13 mouse cellular contexts compared by ENCODE assay signal in the genomic region with DNA sequence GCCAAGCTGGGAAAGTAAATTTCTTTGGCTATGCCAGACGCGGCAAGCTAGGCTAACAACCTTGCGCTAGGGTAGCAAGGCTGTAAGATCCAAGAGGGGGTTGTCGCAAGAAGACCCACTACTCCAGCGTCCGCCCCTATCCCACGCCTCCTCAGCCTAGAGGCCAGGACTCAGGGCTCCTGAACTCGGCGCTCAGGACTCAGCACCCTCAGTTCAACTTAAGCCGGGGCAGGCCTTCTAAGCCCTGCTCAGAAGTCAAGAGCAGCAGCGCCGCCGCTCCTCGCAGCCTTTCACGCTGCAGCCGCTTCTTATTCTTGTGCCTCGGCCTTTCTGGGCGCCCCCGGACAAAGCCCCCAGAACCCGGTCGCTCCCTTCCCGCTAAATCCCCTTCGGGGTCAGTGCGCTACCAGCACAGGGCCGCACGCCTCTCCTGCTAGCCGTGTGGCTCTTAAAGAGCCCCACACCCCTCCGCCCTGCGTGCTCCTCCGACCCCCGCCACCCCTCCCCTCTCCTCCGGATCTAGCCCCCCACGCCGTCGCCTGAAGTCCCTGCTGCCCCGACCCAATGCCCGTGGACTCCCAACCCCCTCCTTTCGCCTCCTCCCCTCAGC. TPM values are rescaled to one million over a fixed set of nuclear protein-coding genes. Genes with fewer than 3 reads are reported as not detected.
DNase-seq lines count a peak whose midpoint lies in the region; ATAC-seq and TF ChIP-seq lines count a peak whose summit lies in the region.
"Had no signal": no experiment of that assay in that cellular context is flagged by ENCODE, and none has a peak within 500 bp of the region (broad histone marks: within the 10 kb centered on the region; RNA-seq: fewer than 3 reads in every experiment).

No protein-coding gene starts in this region.

- H3K27me3 ChIP-seq in heart, embryonic 14.5 days (ENCODE audit: control insufficient read depth, insufficient read depth, low read length) = peaks cover 100% of the 10 kb centered on the region
- peaks cover 100% of the 10 kb centered on the region for H3K27me3 ChIP-seq in forebrain, embryonic 13.5 days
- peaks cover 99% of the 10 kb centered on the region for H3K27me3 ChIP-seq in midbrain, embryonic 11.5 days (ENCODE audit: control insufficient read depth, insufficient read depth, low read length)

- no peaks in the 10 kb centered on the region for H3K9me3 ChIP-seq in heart, embryonic 14.5 days (ENCODE audit: control insufficient read depth, low read length)
- no peaks in the 10 kb centered on the region for H3K9me3 ChIP-seq in forebrain, embryonic 13.5 days (replicated peaks)
- no peaks in the 10 kb centered on the region for H3K9me3 ChIP-seq in midbrain, embryonic 11.5 days (ENCODE audit: control insufficient read depth, low read length)
- H3K9me3 ChIP-seq: liver, embryonic 13.5 days; megakaryocyte, embryonic 14.5 days had no signal

- no peak for TF ChIP-seq CTCF in lung, adult 2 months (IDR thresholded peaks at IDR 0.05; ENCODE audit: insufficient read depth, low read length)

- no peak overlapping the region for H3K9ac ChIP-seq in heart, embryonic 14.5 days (ENCODE audit: low read length)
- peak overlapping the region; percentile 71 for H3K9ac ChIP-seq in forebrain, embryonic 13.5 days
- H3K9ac ChIP-seq in midbrain, embryonic 11.5 days (ENCODE audit: low read length) = no peak overlapping the region
- H3K9ac ChIP-seq: liver, embryonic 13.5 days had no signal

- WGBS in heart, embryonic 14.5 days = under 1% methylated on average over 38 of the region's 38 CpGs
- under 1% methylated on average over 38 of the region's 38 CpGs for WGBS in forebrain, embryonic 13.5 days
- WGBS in midbrain, embryonic 11.5 days = under 1% methylated on average over 37 of the region's 38 CpGs
- 3% methylated on average over 38 of the region's 38 CpGs for WGBS in lung, adult 2 months

- DNase-seq in heart, postnatal 14 days = no peak
- DNase-seq in ZHBTc4 (ENCODE audit: low read depth, low spot score) = peak; percentile 65
- peak; percentile 95 for DNase-seq in midbrain, embryonic 11.5 days (ENCODE audit: low spot score, missing footprints)
- DNase-seq in lung, adult 2 months = no peak
- DNase-seq in gastrocnemius, adult 18-20 months (ENCODE audit: low spot score) = no peak
- DNase-seq in testis, postnatal 14 days (ENCODE audit: low spot score) = no peak
- DNase-seq: liver, embryonic 13.5 days had no signal

- no peak for TF ChIP-seq POLR2A in lung, adult 2 months (IDR thresholded peaks at IDR 0.05; ENCODE audit: borderline replicate concordance, extremely low read depth, low read depth, low read length)

- intact Hi-C loops in heart, postnatal 14 days (cut with DNase I) = loop anchor here (5.0 kb wide), 1 partner anchor 128 kb away; no protein-coding TSS in a partner anchor

- no peaks in the 10 kb centered on the region for H3K36me3 ChIP-seq in heart, embryonic 14.5 days (ENCODE audit: control insufficient read depth, insufficient read depth, low read length)
- H3K36me3 ChIP-seq in forebrain, embryonic 13.5 days (ENCODE audit: poor library complexity, severe bottlenecking) = no peaks in the 10 kb centered on the region
- H3K36me3 ChIP-seq in midbrain, embryonic 11.5 days (ENCODE audit: control insufficient read depth, insufficient read depth, low read length) = no peaks in the 10 kb centered on the region
- H3K36me3 ChIP-seq: liver, embryonic 13.5 days had no signal

- ATAC-seq in heart, embryonic 14.5 days (ENCODE audit: insufficient number of reproducible peaks, insufficient read depth, low FRiP score, low read depth) = no peak
- no peak for ATAC-seq in forebrain, embryonic 13.5 days
- peak; percentile 17; the same call in 1 of the 2 replicates for ATAC-seq in midbrain, embryonic 11.5 days (ENCODE audit: low FRiP score)
- ATAC-seq: intestine, embryonic 16.5 days had no signal

- peak overlapping the region; percentile 44 for H3K4me2 ChIP-seq in heart, embryonic 14.5 days (ENCODE audit: low read length)
- H3K4me2 ChIP-seq in forebrain, embryonic 13.5 days = peak overlapping the region; percentile 71
- H3K4me2 ChIP-seq in midbrain, embryonic 11.5 days = peak overlapping the region; percentile 34
- H3K4me2 ChIP-seq: liver, embryonic 13.5 days had no signal

- H3K27ac ChIP-seq in heart, embryonic 14.5 days (replicated peaks in 1 of 2; ENCODE audit: control insufficient read depth in 1 of 2, insufficient read depth in 1 of 2, low read depth in 2 of 2, low read length in 2 of 2) = no peak overlapping the region
- peak overlapping the region; percentile 92 for H3K27ac ChIP-seq in forebrain, embryonic 13.5 days
- no peak overlapping the region for H3K27ac ChIP-seq in midbrain, embryonic 11.5 days (ENCODE audit: low read depth, low read length)
- H3K27ac ChIP-seq: layer of hippocampus, adult 2 months; liver, embryonic 13.5 days had no signal

- peak overlapping the region in 1 of 2 experiments; percentile 17; a peak in 2 of 4 replicates for H3K4me3 ChIP-seq in heart, embryonic 14.5 days (ENCODE audit: control insufficient read depth in 1 of 2, insufficient read depth in 1 of 2, low read depth in 1 of 2, low read length in 2 of 2)
- H3K4me3 ChIP-seq in forebrain, embryonic 13.5 days = peak overlapping the region; percentile 42
- H3K4me3 ChIP-seq in midbrain, embryonic 11.5 days (ENCODE audit: low read depth, low read length) = peak overlapping the region; percentile 13
- H3K4me3 ChIP-seq in lung, adult 2 months (replicated peaks; ENCODE audit: extremely low read depth, low read depth, low read length) = no peak overlapping the region
- H3K4me3 ChIP-seq: layer of hippocampus, adult 2 months; liver, embryonic 13.5 days; megakaryocyte, embryonic 14.5 days had no signal

- H3K4me1 ChIP-seq in heart, embryonic 14.5 days (ENCODE audit: control insufficient read depth in 2 of 2, insufficient read depth in 2 of 2, low read length in 2 of 2) = peaks cover 0 to 10% of the 10 kb centered on the region in 2 experiments; a peak in 2 of 4 replicates
- peaks cover 59% of the 10 kb centered on the region for H3K4me1 ChIP-seq in forebrain, embryonic 13.5 days
- H3K4me1 ChIP-seq in midbrain, embryonic 11.5 days (ENCODE audit: control insufficient read depth, insufficient read depth, low read length) = peaks cover 22% of the 10 kb centered on the region
- H3K4me1 ChIP-seq in lung, adult 2 months (ENCODE audit: control insufficient read depth, insufficient read depth, low read length) = no peaks in the 10 kb centered on the region
- H3K4me1 ChIP-seq: liver, embryonic 13.5 days had no signal

RNA-seq across cellular contexts. Expression of a gene that starts 1.4 kb away (rescaled TPM):
- not detected in 2 replicates for polyA plus RNA-seq in heart, embryonic 14.5 days (2014; fragmentation: Nextera tagmentation; extraction: Ambion mirVana)
- not detected for total RNA-seq in heart, postnatal 14 days (2021)
- 18.2 and 22.4 TPM in 2 replicates for polyA plus RNA-seq in forebrain, embryonic 13.5 days (2015; fragmentation: Nextera tagmentation; extraction: Ambion mirVana)
- polyA plus RNA-seq in midbrain, embryonic 11.5 days (2014; fragmentation: Nextera tagmentation; extraction: Ambion mirVana) = 6.7 and 10.7 TPM in 2 replicates
- not detected in 2 replicates for polyA plus RNA-seq in lung, adult 2 months (2012; rRNA removed)
- not detected for total RNA-seq in gastrocnemius, adult 18-20 months (2021)
- polyA plus RNA-seq: C2C12; intestine, embryonic 16.5 days; liver, embryonic 13.5 days had no signal

Comparison
In these comparisons a context has a peak if more than half of its experiments do, and no peak if none do; other contexts are left out.
1. DNase-seq: peak in ZHBTc4 (single experiment) and midbrain, embryonic 11.5 days (single experiment); none in heart, postnatal 14 days (0 of 2), lung, adult 2 months (single experiment), gastrocnemius, adult 18-20 months (single experiment) and testis, postnatal 14 days (single experiment).
2. Peak in every context shown above with its lines, with median percentiles within 50 percentile points of each other: H3K4me2 ChIP-seq.